Mouse (Mus musculus) forebrain, embryonic 12.5 days (tissue): ENCODE results near the gene Fubp3. TPM values are rescaled to one million over a fixed set of nuclear protein-coding genes. Genes with fewer than 3 reads are reported as not detected.

Experiments used
- ATAC-seq: fragments of 200-750 bp; cut with Nextera tagmentation; 2 replicates; pipeline ENCODE4 v1.8.0; 2017; ENCODE audit warnings: moderate TSS enrichment; ENCODE audit not compliant: low FRiP score
- H3K27ac ChIP-seq: fragments of 300-500 bp; sonication (generic); 2 replicates; pipeline ENCODE4 v1.5.1; 2016; ENCODE audit warnings: mild to moderate bottlenecking
- H3K27me3 ChIP-seq: fragments of 300-500 bp; sonication (generic); 2 replicates; pipeline ENCODE4 v1.6.1; 2016; ENCODE audit warnings: mild to moderate bottlenecking
- H3K36me3 ChIP-seq: fragments of 300-500 bp; sonication (generic); replicated peaks from 2 replicates; pipeline ENCODE4 v1.6.1; 2016; ENCODE audit warnings: mild to moderate bottlenecking
- H3K4me1 ChIP-seq: fragments of 300-500 bp; sonication (generic); 2 replicates; pipeline ENCODE4 v1.6.1; 2016
- H3K4me2 ChIP-seq: fragments of 300-500 bp; sonication (generic); 2 replicates; pipeline ENCODE4 v1.6.1; 2016; ENCODE audit warnings: mild to moderate bottlenecking, moderate library complexity
- H3K4me3 ChIP-seq: fragments of 300-500 bp; sonication (generic); replicated peaks from 2 replicates; pipeline ENCODE4 v1.5.1; 2016; ENCODE audit warnings: mild to moderate bottlenecking
- H3K9ac ChIP-seq: fragments of 300-500 bp; sonication (generic); 2 replicates; pipeline ENCODE4 v1.6.1; 2016; ENCODE audit warnings: mild to moderate bottlenecking
- H3K9me3 ChIP-seq: fragments of 300-500 bp; sonication (generic); 2 replicates; pipeline ENCODE4 v1.6.1; 2016
- WGBS: fragments of 180-500 bp; shearing (Covaris S2); methylation state at CpG from one replicate; pipeline ENCODE4 v1.1.7; 2016; 5-methylcytosine and 5-hydroxymethylcytosine counted together
- polyA plus RNA-seq: library from polyadenylated mRNA; unstranded; fragments of >200 nt; fragmentation: Nextera tagmentation; extraction: Ambion mirVana; gene quantifications from 2 replicates; pipeline ENCODE4 v1.2.1, GENCODE M21; 2016

The Fubp3 gene
- polyA plus RNA-seq, 1 experiment from 2014 or later: 97.6 TPM

DNA sequence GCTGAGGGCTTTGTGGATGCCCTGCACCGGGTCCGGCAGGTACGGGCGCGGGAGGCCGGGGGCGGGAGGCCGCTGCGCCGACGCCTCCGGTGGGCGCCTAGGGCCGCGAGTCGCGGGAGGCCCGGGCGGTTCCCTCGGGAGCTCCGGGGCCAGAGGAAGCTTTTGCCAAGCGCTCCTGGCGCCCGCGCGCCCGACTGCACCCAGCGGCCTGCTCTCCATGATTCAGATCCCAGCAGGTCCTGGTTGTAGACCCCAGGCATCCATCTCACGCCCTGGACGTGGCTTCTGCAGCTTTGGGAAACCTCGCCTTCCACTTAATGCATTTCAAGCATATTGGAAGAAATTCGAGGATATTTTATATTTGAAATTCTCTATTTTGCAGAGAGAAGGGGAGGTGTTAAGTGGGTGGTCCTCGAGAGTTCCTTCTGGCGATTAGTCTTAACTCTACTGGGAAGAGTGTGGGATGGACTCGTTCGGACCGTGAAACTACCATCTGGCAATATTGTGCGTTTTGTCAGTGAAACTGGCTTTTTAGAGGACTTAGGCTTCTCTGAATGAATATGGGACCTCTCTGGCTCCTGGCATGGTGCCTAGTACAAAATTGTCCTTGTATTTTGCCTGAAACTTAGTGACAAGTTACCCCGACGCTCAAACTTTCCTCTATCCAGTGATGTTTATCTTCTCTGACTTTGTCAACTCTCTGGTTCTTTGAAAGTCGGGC, 624 bp downstream of the Fubp3 start:
- ATAC-seq: no peak
- peak overlapping the region; percentile 94 for H3K9ac ChIP-seq
- peak overlapping the region; percentile 86 for H3K27ac ChIP-seq
- peaks cover 19% of the 10 kb centered on the region for H3K4me1 ChIP-seq
- 4% methylated on average over 38 of the region's 41 CpGs for WGBS
- peak overlapping the region; percentile 85 for H3K4me3 ChIP-seq
- H3K4me2 ChIP-seq: peak overlapping the region; percentile 84
- H3K27me3 ChIP-seq: peaks cover 16% of the 10 kb centered on the region; the same call in 1 of the 2 replicates
- no peaks in the 10 kb centered on the region for H3K9me3 ChIP-seq
- peaks cover 9% of the 10 kb centered on the region for H3K36me3 ChIP-seq

- WGBS: 28% methylated on average over 2 of the region's 2 CpGs
- no peak overlapping the region for H3K9ac ChIP-seq
- peaks cover 42% of the 10 kb centered on the region for H3K36me3 ChIP-seq
- H3K4me1 ChIP-seq: no peaks in the 10 kb centered on the region
- H3K27me3 ChIP-seq: no peaks in the 10 kb centered on the region
- no peak overlapping the region for H3K4me2 ChIP-seq
- no peak for ATAC-seq
- no peak overlapping the region for H3K4me3 ChIP-seq
- H3K9me3 ChIP-seq: no peaks in the 10 kb centered on the region
- no peak overlapping the region for H3K27ac ChIP-seq
These were observed 9.2 kb downstream of the Fubp3 start for GRCm38 (mm10) chr2:31581617-31582016.

DNA sequence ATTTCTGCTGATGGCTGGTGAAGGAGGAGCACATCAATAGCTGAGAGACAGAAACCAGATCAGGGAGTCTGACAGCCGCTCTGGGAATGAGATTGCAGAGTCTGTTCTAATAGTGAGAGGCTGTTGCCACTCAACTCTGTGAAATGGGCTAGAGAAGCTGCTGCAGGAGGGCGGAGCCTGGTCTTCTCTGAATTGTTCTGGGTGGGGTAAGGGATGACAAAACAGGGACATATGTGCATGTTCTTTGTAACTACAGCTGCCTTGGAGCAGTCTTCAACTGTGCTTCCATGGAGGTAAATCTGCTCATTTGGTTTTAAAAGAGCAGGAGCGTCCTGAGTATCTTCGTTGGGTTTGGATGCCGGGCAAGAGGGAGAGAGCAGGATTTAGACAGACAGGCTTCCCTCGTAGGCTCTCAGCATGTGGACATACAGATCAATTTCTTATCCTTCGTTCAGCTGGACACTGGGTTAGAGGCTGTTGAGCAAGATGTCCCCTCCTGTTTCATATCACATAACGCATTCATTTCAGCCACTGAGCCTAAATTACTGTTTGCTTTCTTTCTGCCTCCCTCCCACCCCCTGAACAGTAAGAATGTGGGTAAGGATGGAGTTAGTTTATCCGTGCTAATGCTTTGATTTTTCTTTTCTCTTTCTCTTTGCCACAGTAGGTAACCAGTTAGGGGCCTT, 19.5 kb downstream of the Fubp3 start:
- Histone ChIP-seq H3K27me3 (no peaks in the 10 kb centered on the region), H3K9me3 (no peaks in the 10 kb centered on the region), H3K4me2 (no peak overlapping the region), H3K9ac (no peak overlapping the region), H3K36me3 (peaks cover 46% of the 10 kb centered on the region), H3K27ac (no peak overlapping the region), H3K4me3 (no peak overlapping the region), H3K4me1 (peaks cover 3% of the 10 kb centered on the region; the same call in 1 of the 2 replicates)
- 84% methylated on average over 9 of the region's 9 CpGs for WGBS
- no peak for ATAC-seq

DNA sequence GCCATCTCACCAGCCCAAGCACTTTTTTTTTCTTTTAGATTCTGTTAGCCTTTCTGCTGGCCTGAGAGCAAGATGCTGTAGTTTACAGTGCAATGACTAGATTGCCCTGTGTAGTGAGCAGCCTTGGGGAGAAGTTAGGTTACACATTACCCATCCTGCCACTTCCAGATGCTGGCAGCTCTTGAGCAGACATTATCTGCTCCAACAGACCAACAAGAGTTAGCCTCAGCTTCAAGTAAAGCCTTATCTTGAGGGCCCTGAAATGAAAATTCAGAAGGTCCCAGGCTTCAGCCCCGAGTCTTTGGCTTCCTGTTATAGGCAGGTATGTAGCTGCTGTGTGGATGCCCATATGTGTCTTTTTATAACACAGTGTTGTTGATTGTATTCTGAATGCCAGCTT, 35.1 kb downstream of the Fubp3 start:
- no peak overlapping the region for H3K27ac ChIP-seq
- no peak overlapping the region for H3K9ac ChIP-seq
- WGBS: 84% methylated on average over 1 of the region's 1 CpGs
- no peak overlapping the region for H3K4me2 ChIP-seq
- H3K4me1 ChIP-seq: peaks cover 21% of the 10 kb centered on the region
- H3K36me3 ChIP-seq: peaks cover 89% of the 10 kb centered on the region
- H3K4me3 ChIP-seq: no peak overlapping the region
- H3K27me3 ChIP-seq: no peaks in the 10 kb centered on the region
- ATAC-seq: no peak
- no peaks in the 10 kb centered on the region for H3K9me3 ChIP-seq

DNA sequence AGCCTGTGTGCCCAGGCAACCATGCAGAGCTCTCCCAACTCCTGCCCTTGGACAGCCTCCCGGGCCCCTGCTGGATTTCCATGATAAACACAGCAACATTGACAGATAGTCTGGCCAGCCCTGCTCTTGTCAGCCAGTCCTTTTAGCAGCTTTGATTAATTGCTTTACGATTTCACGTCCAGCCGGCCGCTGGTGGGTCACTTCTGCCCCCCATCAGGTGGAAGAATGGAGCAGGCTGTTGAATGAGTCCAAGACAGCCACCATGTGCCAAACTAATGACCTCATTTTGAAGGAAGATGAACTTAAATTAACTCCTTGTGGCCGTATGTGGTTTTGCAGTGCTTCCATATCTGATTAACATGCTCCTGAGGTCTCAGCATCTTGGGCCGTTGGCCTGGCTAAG, 37.4 kb downstream of the Fubp3 start:
- H3K36me3 ChIP-seq: peaks cover 92% of the 10 kb centered on the region
- H3K4me1 ChIP-seq: peaks cover 21% of the 10 kb centered on the region
- H3K27ac ChIP-seq: 0 out of 2 replicates have a peak overlapping the region, but pooled peaks have one; percentile 19
- no peak overlapping the region for H3K9ac ChIP-seq
- H3K4me2 ChIP-seq: no peak overlapping the region
- no peaks in the 10 kb centered on the region for H3K9me3 ChIP-seq
- no peak overlapping the region for H3K4me3 ChIP-seq
- no peaks in the 10 kb centered on the region for H3K27me3 ChIP-seq
- ATAC-seq: no peak
- 49% methylated on average over 7 of the region's 7 CpGs for WGBS

DNA sequence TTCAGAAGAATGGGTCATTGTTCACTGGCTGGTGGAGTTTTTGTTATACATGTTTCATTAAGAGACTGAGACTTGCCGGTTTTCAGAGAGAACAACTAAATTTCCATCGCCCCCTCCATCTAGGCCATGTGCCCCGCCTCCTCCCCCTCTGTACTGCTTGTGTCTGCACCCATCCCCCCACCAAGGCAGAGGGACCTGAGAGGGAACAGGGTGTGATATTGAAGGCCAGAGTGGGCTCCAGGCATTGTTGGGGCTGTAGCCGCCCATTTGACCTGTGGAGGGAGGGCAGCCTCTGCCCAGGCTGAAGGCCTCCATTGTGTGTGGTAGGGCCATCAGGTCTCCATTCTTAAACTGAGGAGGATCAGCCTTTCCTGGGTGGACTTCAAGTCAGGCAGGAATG, 38.5 kb downstream of the Fubp3 start:
- ATAC-seq: no peak
- H3K9ac ChIP-seq: no peak overlapping the region
- H3K36me3 ChIP-seq: peaks cover 92% of the 10 kb centered on the region
- no peaks in the 10 kb centered on the region for H3K27me3 ChIP-seq
- no peaks in the 10 kb centered on the region for H3K9me3 ChIP-seq
- H3K4me2 ChIP-seq: no peak overlapping the region
- H3K4me3 ChIP-seq: no peak overlapping the region
- H3K4me1 ChIP-seq: peaks cover 21% of the 10 kb centered on the region
- H3K27ac ChIP-seq: no peak overlapping the region
- 46% methylated on average over 4 of the region's 4 CpGs for WGBS

- Histone ChIP-seq H3K27me3 (no peaks in the 10 kb centered on the region), H3K4me3 (no peak overlapping the region), H3K27ac (no peak overlapping the region), H3K9me3 (no peaks in the 10 kb centered on the region), H3K4me2 (no peak overlapping the region), H3K9ac (no peak overlapping the region), H3K4me1 (peaks cover 21% of the 10 kb centered on the region), H3K36me3 (peaks cover 91% of the 10 kb centered on the region)
- ATAC-seq: no peak
- WGBS: 81% methylated on average over 8 of the region's 8 CpGs
These were observed 38.9 kb downstream of the Fubp3 start for GRCm38 (mm10) chr2:31611400-31611799.

DNA sequence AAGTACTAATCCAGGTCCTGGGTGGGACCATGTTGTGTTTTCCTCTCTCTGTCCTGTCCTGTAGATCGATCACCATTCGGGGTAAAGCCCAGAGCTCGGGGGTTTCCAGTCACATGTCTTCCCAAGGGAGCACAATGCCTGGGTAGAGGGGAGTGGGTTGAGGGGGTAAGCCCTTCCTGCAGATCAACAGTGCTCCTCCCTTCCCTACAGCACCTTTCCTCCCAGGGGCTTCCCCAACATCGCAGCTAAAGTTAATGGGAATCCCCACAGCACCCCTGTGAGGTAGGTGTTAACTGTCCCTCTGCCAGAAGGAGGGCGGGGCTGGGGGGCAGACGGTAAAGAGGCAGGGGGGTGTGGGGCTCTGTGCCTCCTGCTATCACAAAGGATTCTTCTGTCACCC, 40.2 kb downstream of the Fubp3 start:
- peaks cover 83% of the 10 kb centered on the region for H3K36me3 ChIP-seq
- WGBS: 93% methylated on average over 6 of the region's 6 CpGs

DNA sequence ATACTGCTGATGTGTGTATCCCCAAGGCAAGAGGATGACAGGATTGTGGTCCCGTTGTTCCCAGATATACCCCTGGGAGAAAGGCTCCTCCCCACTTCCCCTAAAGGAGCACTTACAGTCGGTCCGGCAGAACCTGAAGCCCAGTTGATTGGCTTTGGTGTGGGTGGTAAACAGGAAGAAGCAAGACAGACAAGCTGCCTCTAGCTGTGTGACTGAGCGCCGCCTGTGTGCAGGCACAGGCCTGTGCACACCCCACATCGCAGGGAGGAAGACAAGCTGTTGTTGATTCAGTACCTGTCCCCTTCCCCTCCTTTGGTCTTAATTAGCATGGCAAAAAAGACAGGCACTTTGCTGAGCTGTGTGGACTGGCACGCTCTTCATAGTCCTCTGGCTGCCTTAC, 41.3 kb downstream of the Fubp3 start:
- Histone ChIP-seq H3K4me1 (peaks cover 21% of the 10 kb centered on the region), H3K36me3 (peaks cover 77% of the 10 kb centered on the region), H3K9ac (no peak overlapping the region), H3K4me2 (no peak overlapping the region), H3K27ac (no peak overlapping the region), H3K9me3 (no peaks in the 10 kb centered on the region), H3K27me3 (no peaks in the 10 kb centered on the region), H3K4me3 (no peak overlapping the region)
- no peak for ATAC-seq
- WGBS: 90% methylated on average over 7 of the region's 7 CpGs

More for the DNA sequence above, 40.2 kb downstream of the Fubp3 start:
- no peak for ATAC-seq
- Histone ChIP-seq H3K27me3 (no peaks in the 10 kb centered on the region), H3K4me1 (peaks cover 21% of the 10 kb centered on the region), H3K27ac (no peak overlapping the region), H3K4me3 (no peak overlapping the region), H3K9me3 (no peaks in the 10 kb centered on the region), H3K4me2 (no peak overlapping the region), H3K9ac (no peak overlapping the region)

GRCm38 (mm10) chr2:31618484-31619161, 46.2 kb downstream of the Fubp3 start:
- peaks cover 34% of the 10 kb centered on the region for H3K36me3 ChIP-seq
- no peaks in the 10 kb centered on the region for H3K4me1 ChIP-seq
- no peak overlapping the region for H3K27ac ChIP-seq
- H3K4me2 ChIP-seq: no peak overlapping the region
- no peak overlapping the region for H3K4me3 ChIP-seq
- ATAC-seq: no peak
- H3K27me3 ChIP-seq: no peaks in the 10 kb centered on the region
- H3K9me3 ChIP-seq: no peaks in the 10 kb centered on the region
- no peak overlapping the region for H3K9ac ChIP-seq
- 88% methylated on average over 14 of the region's 14 CpGs for WGBS

GRCm38 (mm10) chr2:31619208-31619607, 46.8 kb downstream of the Fubp3 start:
- Histone ChIP-seq H3K36me3 (peaks cover 29% of the 10 kb centered on the region), H3K27me3 (no peaks in the 10 kb centered on the region), H3K9ac (no peak overlapping the region), H3K9me3 (no peaks in the 10 kb centered on the region), H3K4me1 (no peaks in the 10 kb centered on the region), H3K27ac (no peak overlapping the region), H3K4me3 (no peak overlapping the region), H3K4me2 (no peak overlapping the region)
- ATAC-seq: no peak
- 85% methylated on average over 6 of the region's 6 CpGs for WGBS

GRCm38 (mm10) chr2:31633531-31633930, 61.1 kb downstream of the Fubp3 start:
- peaks cover 33% of the 10 kb centered on the region for H3K4me1 ChIP-seq
- H3K27me3 ChIP-seq: peaks cover 81% of the 10 kb centered on the region
- H3K4me3 ChIP-seq: no peak overlapping the region
- no peak overlapping the region for H3K27ac ChIP-seq
- no peak overlapping the region for H3K4me2 ChIP-seq
- no peaks in the 10 kb centered on the region for H3K36me3 ChIP-seq
- 77% methylated on average over 3 of the region's 3 CpGs for WGBS
- H3K9ac ChIP-seq: no peak overlapping the region
- no peaks in the 10 kb centered on the region for H3K9me3 ChIP-seq
- ATAC-seq: no peak
